Mouse (Mus musculus) NIH3T3 (cell line): ENCODE results near the gene Ttf2.

Experiments
- DNase-seq: peaks from one replicate; pipeline ENCODE4 v3.0.0-alpha.2; 2012; ENCODE audit warnings: low read depth

Gene Ttf2

GRCm38 (mm10) chr3:100973906-100974305, 4.4 kb upstream of the Ttf2 start:
- peak; percentile 81 for DNase-seq

DNA sequence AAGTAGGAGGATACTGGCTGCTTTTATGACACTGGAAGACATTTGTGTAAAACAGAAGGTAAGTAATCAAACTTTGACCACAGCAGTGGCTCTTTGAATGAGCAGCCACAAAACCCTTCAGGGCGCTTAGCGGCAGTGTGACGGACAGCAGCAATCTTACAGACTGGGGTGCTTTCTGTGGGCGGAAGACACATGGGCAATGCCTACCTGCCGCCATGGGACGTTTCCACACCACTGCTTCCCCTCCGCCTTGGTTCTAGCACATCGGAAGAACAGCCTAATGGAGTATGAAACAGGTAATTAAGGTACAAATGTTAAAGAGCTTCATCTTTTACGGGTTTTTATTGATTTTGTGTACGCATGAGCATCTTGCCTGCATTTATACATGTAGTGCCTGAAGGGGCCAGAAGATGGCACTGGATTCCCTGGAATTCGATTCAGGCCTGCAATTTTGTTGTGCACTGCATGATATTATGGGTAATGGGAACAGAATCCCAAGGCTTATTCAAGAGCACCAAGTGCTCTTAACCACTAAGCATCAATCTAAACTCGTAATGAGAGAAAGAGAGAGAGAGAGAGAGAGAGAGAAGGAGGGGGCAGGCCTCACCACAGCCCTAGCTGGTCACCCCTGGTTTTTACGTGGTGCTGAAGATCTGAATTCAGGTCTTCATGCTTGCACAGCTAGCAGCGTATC, 5.5 kb downstream of the Ttf2 start:
- peak; percentile 81 for DNase-seq

DNA sequence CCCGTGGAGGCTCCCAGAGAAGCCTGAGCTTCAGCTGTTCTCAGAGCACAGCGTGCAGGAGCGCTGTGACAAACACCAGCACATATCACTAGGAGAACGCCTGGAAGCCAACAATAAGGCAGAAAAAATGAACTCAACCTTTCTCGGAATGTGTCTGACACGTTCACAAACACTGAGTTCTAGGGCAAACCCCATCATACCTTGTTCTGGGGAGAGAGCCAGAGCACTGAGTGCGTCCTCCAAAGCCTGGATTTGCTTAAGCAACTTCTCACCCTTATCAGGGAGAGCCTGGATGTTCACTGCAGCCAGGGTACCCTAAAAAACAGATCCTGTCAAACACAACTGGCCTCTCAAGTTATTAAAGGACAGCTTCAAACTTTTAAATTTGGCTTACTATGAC, 8.0 kb downstream of the Ttf2 start:
- no peak for DNase-seq

- DNase-seq, result no peak
These were observed 8.5 kb downstream of the Ttf2 start for GRCm38 (mm10) chr3:100961007-100961406.

GRCm38 (mm10) chr3:100954616-100955015, 14.8 kb downstream of the Ttf2 start:
- DNase-seq, result peak; percentile 27

DNA sequence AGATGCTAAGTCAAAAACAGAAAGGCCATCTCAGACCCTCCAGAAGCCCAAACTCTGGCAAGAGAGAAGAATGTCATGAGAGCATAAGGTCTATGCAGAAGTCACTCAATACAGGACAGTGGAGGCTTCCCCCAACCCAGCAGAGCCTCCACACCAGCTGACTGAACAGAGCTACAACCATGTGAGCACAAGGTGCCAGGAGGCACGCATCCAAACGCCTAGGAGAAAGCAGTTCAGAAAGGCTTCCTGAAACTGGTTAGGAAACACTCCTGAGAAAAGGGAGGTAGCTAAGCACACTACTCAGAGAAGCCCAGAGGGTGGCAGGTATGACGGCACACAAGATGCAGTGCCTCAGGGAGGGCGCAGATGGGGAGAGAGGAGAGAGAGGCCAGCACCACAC, 17.9 kb downstream of the Ttf2 start:
- DNase-seq, result no peak

DNA sequence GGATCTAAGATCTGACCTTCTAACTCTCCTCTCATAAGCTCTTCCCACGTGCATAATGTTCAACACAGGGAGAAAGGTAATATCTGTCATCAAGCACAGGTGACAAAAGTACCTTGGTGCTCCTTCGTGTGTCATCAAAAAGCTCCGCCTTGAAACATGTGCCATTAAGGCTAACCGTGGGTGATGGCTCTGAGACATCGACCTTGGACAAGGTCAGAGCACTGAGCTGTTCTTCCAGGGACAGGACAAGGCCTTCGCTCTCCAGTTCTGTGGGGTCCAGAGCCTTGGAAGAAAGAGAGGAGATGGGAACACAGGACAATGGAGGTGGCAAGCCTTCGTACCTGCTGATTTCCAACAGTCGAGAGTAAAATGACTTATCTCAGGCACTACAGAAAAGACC, 22.2 kb downstream of the Ttf2 start:
- no peak for DNase-seq

GRCm38 (mm10) chr3:100940496-100941037, 28.9 kb downstream of the Ttf2 start:
- no peak for DNase-seq

DNA sequence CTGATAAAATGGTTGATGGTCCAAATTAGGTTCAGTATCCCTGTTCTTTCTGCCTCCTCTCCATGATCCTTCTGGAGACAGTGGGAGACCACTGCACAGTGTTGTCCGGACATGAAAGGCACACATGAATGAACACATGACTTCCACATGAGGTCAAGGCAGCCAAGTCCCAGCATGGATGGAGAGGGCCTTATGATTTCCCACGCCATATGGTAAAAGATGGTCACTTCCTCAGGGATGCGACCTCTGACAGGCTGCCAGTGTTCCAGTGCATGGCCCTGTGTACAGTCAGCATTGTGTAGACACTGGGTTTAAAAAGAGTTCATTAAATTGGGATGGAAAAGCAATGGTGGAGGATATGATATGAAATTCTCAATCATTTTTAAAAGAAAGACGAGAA, 31.3 kb downstream of the Ttf2 start:
- no peak for DNase-seq

DNA sequence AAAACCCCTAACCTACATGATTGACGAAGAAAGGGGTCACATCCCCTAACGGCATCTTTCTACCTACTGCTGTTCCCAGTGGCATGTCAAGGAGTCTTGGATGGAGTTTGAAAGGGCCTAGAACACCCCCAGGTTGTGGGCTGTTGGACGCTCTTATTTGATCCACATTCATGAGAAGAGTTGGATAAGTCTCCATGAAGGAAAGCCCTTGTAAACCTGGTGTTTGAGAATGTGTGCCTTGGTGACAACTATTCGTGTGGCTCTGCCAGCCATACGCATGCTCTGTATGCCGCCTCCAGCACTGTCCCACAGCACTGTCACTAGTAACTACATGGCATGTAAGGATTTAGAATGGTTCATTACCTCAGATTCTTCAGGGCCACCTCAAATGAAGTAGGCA, 33.3 kb downstream of the Ttf2 start:
- no peak for DNase-seq

DNA sequence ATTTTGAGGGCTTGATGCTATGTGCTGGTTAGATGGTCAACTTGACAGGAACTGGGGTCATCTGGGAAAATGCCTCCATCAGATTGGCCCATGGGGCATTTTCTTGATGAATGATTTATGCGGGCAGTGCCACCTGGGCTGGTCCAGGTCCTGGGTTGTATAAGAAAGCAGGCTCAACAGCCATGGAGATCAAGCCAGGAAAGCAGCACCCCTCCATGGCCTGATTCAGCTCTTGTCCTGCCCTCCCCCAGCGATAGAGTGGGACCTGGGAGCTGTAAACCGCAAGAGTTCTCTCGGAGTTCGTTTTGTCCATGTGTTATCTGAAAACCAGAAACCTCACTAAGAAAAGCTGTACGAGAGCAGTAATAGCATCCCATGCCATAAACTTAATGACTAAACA, 33.9 kb downstream of the Ttf2 start:
- DNase-seq, result no peak

DNA sequence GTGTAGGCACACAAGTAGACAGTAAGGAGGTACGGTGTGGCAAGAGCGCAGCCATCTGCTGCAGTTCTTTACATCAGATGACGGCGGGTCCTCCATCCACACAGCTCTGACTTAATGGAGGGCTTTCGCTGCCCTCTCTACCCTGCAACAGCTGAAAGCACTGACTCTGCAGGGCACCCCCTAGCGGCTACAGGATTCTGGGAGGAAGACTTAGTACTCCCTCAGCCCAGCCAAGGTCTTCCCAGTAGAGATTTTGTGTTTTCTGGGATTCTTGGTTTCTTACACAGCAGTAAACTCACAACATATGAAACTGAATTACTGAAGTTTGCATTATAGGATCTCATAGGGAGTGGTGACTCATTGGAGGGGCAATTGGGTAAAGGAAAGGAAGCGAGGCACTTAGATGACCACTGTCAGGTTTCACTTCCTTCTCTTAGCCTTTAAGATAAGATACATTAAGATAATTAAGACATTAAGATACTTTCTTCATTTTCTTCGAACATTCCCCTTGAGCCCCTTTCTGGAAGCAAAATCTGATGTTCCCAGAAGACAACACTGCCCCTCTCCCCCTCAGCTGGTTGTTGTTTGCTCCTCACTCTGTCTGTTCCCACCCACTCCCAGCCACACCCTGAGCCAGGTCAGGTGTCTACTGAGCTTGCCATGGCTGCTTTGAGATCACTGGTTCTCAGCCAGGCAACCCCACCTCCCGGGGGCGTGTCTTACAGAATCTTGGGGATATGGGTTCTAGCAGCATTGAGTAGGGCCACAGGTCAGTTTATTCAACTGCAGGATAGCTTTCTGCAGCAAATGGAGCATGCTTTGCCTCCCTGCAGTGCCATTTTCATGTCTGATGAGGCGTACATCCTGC, 37.2 kb downstream of the Ttf2 start:
- peak; percentile 29 for DNase-seq

DNA sequence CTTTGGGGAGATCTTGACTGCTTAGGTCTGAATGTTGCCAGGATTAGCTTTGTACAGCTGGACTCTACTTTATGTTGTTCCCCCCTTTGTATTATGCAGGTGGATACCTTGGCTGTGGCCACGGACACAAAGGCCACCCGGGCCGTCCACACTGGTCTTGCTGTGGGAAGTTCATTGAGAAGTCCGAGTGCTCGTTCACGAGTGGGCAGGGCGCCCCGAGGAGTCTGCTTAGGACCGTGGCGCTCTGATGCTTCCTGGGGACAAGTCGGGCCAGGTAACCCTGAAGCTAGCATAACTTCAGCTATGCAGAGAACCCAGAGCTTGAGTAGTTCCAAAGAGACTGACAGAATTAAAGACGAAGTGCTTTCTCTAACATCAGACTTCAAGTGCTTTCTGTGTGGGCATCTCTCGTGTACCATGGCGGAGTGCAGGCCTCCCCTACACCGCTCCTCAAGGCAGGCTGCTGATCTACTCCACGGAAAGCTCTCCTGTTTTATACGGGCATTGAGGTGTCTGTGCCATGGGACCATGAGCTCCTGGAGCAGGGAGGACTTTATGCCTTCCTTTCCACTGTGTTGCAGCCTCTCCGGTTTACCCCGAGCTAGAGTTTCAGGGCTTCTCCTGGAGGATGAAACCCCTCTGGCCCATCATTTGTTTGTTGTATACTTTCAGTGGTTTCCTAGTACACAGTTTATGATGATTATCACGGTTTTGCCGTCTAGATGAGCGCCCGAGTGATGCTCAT, 38.0 kb downstream of the Ttf2 start:
- no peak for DNase-seq

- no peak for DNase-seq
These were observed 44.3 kb downstream of the Ttf2 start for GRCm38 (mm10) chr3:100925176-100925575.

DNA sequence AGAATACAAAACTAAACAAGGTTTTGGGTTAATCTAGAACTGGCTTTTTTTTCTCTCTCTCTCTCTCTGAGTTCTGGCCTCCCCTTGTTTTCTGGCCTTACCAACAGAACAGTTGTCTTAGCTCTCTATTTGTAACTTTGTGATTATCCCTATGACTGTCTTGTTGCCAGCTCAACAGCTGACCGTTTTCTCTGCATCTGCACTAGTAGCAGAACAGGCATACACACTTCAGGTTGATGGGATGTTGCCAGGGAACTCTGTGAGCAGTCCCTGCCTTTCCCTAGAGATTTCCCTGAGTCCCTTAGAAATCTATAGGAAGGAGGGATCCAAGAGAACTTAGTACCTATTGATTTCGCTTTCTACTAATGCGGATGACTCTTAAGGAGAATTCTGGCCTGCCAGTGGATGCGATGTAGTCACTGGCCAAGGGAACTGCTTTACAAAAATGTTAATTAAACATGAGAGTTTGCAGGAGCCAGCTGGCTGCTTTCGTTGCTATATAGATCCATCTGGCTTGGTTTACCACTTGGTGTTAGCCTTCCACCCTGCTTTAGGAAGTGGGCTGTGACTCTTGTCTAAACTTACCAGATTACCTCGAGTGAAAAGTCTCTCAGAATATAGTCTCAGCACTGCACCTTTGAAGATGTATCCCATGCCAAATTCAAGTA, 45.3 kb downstream of the Ttf2 start:
- DNase-seq, result no peak

GRCm38 (mm10) chr3:100922506-100923375, 46.7 kb downstream of the Ttf2 start:
- no peak for DNase-seq

DNA sequence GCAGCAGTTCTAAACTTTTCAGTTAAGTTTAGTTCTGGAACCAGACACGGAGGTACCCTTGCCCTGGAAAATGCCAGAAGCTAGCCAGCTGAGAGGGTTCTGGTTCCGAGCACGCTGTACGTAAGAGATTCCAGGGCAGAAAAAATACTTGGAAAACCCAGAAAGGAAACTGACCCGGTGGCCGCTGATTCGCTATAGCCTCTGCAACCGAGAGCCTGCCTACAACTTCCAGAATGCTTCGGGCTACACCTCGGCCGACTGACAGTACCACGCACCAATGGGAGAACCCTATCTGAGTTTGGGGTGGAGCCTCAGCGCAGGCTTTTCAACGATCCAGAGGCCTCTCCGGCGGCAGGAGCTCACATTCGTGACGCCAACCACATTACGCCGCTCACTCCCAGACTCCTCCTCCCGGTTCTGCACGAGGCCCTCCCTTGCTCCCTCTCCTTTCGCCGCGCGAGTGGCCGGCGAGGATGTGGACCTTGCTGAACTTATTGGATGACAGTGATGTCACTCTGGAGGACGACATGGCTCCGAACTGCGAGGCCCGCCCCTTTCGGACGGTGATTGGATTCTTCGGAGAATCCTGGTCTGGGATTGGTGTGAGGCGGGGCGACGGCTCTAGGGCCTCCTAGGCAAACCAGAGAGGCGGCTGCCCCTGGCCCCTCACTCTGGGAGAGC, 47.5 kb downstream of the Ttf2 start, which contains the start of gene Trim45:
Gene Trim45 (plus strand): TSS at position 378 of the 681 bp plus-strand sequence.
- peak; percentile 100 for DNase-seq

GRCm38 (mm10) chr3:100920611-100921140, 48.8 kb downstream of the Ttf2 start:
- DNase-seq, result no peak

DNA sequence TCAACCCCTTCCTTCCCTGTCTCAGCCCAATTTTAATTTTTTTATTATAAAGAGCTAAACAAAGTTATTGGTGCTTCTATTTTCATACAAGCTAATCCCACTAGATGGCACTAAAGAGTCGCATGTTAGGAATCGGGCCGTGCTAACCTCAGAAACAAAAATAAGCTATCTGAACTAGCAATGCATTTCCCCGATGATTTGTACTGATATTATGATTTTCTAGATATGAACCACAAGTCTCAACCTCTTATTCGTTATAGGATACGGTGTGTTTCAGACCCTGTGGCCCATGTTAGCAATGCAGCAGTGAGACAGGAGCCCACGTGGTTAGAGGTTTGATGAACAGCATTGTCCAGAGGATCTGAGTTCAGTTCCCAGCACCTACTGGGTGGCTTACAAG, 52.6 kb downstream of the Ttf2 start:
- DNase-seq, result peak; percentile 85
